Mouse (Mus musculus) heart, embryonic 12.5 days (tissue): ENCODE data around the gene Grm5. TPM values are rescaled to one million over a fixed set of nuclear protein-coding genes. Genes with fewer than 3 reads are reported as not detected.

Experiments
- ATAC-seq: fragments of 200-750 bp; cut with Nextera tagmentation; 2 replicates; pipeline ENCODE4 v1.8.0; 2017; ENCODE audit warnings: moderate TSS enrichment, moderate library complexity; ENCODE audit not compliant: insufficient number of reproducible peaks, low FRiP score
- H3K27ac ChIP-seq: fragments of 300-500 bp; sonication (generic); 2 replicates; pipeline ENCODE4 v1.5.1; 2016; ENCODE audit warnings: mild to moderate bottlenecking, moderate library complexity; ENCODE audit not compliant: poor library complexity, severe bottlenecking
- H3K27me3 ChIP-seq: fragments of 300-500 bp; sonication (generic); replicated peaks from 2 replicates; pipeline ENCODE4 v1.6.1; 2016; ENCODE audit warnings: mild to moderate bottlenecking, moderate library complexity
- H3K36me3 ChIP-seq: fragments of 300-500 bp; sonication (generic); 2 replicates; pipeline ENCODE4 v1.6.1; 2016; ENCODE audit warnings: mild to moderate bottlenecking, moderate library complexity
- H3K4me1 ChIP-seq: fragments of 300-500 bp; sonication (generic); replicated peaks from 2 replicates; pipeline ENCODE4 v1.6.1; 2016; ENCODE audit warnings: mild to moderate bottlenecking
- H3K4me2 ChIP-seq: fragments of 300-500 bp; sonication (generic); 2 replicates; pipeline ENCODE4 v1.6.1; 2016; ENCODE audit warnings: mild to moderate bottlenecking, moderate library complexity
- H3K4me3 ChIP-seq: fragments of 300-500 bp; sonication (generic); 2 replicates; pipeline ENCODE4 v1.5.1; 2016; ENCODE audit warnings: mild to moderate bottlenecking
- H3K9ac ChIP-seq: fragments of 300-500 bp; sonication (generic); 2 replicates; pipeline ENCODE4 v1.6.1; 2016; ENCODE audit warnings: mild to moderate bottlenecking, moderate library complexity
- H3K9me3 ChIP-seq: fragments of 300-500 bp; sonication (generic); replicated peaks from 2 replicates; pipeline ENCODE4 v1.6.1; 2016; ENCODE audit warnings: mild to moderate bottlenecking, moderate library complexity
- WGBS: fragments of 180-500 bp; shearing (Covaris S2); methylation state at CpG from one replicate; pipeline ENCODE4 v1.1.7; 2016; 5-methylcytosine and 5-hydroxymethylcytosine counted together
- polyA plus RNA-seq: library from polyadenylated mRNA; unstranded; fragments of >200 nt; fragmentation: Nextera tagmentation; extraction: Ambion mirVana; gene quantifications from 2 replicates; pipeline ENCODE4 v1.2.1, GENCODE M21; 2016

Gene Grm5
- polyA plus RNA-seq, 1 experiment from 2014 or later, result not detected

DNA sequence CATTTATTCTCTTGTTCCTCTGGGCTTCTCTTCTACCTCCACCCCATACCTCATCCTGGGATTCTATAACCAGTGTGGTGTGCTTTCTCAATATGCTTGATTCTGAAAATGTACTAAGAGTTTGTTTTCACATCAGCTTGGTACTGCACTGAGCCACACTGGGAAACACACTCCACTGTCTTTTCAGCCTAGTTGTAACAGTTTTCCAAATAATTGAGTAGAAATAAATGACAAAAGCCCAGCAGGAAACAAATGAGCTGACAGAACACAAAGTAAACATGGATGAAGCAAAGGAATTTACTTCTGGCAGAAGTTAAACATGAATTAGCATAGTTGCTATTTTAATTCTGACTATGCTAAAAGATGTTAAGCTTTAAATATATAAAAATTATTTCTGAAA is 262.1 kb downstream of the Grm5 start:
- no peak overlapping the region for H3K27ac ChIP-seq
- H3K4me1 ChIP-seq, result no peaks in the 10 kb centered on the region
- H3K4me3 ChIP-seq, result no peak overlapping the region
- no peak overlapping the region for H3K4me2 ChIP-seq
- ATAC-seq, result no peak
- no peaks in the 10 kb centered on the region for H3K27me3 ChIP-seq
- no peaks in the 10 kb centered on the region for H3K9me3 ChIP-seq
- no peak overlapping the region for H3K9ac ChIP-seq
- no peaks in the 10 kb centered on the region for H3K36me3 ChIP-seq

DNA sequence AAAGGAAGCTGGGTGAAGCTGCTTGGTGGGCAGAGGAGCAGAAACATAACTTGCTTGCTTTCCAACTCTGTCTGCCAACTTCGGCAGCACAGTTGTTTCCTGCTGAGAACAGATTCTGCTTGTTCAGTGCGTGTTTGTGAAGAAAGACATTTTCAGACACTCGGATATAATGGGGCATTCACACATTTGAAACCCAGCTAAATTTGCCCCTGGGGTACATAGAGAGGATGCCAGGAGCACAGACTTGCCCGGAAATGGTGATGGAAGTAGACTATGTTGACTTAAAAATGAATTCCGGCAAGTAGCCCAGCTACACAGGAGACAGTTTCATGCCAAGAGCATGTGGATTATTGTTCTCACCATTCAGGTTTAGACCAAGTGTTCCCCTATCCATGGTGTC is 342.0 kb downstream of the Grm5 start:
- WGBS, result 58% methylated on average over 5 of the region's 5 CpGs
- no peaks in the 10 kb centered on the region for H3K36me3 ChIP-seq
- no peak for ATAC-seq

DNA sequence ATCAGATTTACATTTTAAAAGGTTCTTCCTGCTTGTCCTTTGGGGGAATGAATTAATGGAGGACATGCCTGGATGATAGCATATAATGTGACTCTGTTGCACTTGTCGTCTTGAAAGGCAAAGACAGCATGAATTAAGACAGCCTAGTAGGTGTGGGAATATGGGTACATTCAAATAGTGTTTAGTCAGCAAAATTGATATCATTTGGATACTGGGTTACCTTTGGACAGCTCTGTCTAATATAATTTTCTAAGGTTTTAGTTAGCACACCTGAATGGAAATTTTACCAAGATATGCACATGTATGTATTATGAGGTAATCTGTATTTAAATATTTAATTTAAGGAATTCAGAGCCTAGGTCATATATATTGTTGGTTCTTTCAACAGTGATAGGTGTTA is 353.4 kb downstream of the Grm5 start:
- ATAC-seq, result no peak
- H3K9me3 ChIP-seq, result no peaks in the 10 kb centered on the region
- no peak overlapping the region for H3K4me3 ChIP-seq
- H3K4me1 ChIP-seq, result no peaks in the 10 kb centered on the region
- no peak overlapping the region for H3K9ac ChIP-seq
- H3K36me3 ChIP-seq, result no peaks in the 10 kb centered on the region
- H3K27me3 ChIP-seq, result no peaks in the 10 kb centered on the region
- H3K4me2 ChIP-seq, result no peak overlapping the region
- WGBS, result 76% methylated on average over 1 of the region's 1 CpGs
- no peak overlapping the region for H3K27ac ChIP-seq

More for the DNA sequence above, 342.0 kb downstream of the Grm5 start:
- Histone ChIP-seq H3K9ac (no peak overlapping the region), H3K9me3 (no peaks in the 10 kb centered on the region), H3K27ac (no peak overlapping the region), H3K27me3 (no peaks in the 10 kb centered on the region), H3K4me1 (no peaks in the 10 kb centered on the region), H3K4me3 (no peak overlapping the region), H3K4me2 (no peak overlapping the region)

DNA sequence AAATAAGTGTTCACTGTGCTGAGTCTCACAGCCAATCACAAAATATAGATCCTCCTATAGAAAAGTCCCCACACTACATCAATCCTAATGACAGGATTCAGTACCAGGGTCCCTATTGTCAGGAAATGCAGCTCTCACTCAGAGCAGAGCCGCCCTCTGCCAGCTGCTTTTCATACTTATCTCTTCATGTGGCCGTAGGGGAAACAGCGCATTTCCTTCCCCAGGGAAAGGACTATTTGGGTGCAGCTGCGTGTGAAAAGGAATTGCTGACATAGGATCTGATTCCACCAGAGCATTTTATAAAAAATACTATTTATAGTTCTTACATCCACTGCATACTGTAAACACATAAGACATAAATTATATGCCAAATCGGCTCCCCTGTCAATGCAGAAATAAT is 354.3 kb downstream of the Grm5 start:
- ATAC-seq, result no peak

DNA sequence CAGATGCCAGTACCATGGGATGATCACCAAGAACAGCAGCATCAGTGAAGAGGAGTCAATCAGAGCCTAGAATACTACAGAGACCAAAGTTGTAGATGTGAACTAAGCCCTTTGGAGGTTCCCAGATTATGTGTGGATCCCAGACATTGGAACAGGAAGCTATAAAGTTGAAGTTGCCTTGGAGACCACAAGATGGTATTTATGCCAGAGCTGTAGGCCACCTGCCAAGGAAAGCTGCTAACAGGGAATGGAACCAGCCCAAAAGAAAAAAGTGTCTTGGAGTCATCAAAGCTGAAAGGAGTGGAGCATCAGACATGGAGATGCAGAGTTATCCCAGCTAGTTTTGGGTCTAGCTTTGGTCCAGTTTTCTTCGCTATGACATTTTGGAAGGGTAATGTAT is 366.2 kb downstream of the Grm5 start:
- Histone ChIP-seq H3K9ac (no peak overlapping the region), H3K4me2 (no peak overlapping the region), H3K9me3 (no peaks in the 10 kb centered on the region), H3K4me3 (no peak overlapping the region), H3K27me3 (no peaks in the 10 kb centered on the region), H3K36me3 (no peaks in the 10 kb centered on the region), H3K4me1 (no peaks in the 10 kb centered on the region), H3K27ac (no peak overlapping the region)
- WGBS, result 82% methylated on average over 1 of the region's 1 CpGs
- no peak for ATAC-seq

More for the DNA sequence above, 354.3 kb downstream of the Grm5 start:
- no peak overlapping the region for H3K9ac ChIP-seq
- no peaks in the 10 kb centered on the region for H3K4me1 ChIP-seq
- no peak overlapping the region for H3K4me3 ChIP-seq
- no peaks in the 10 kb centered on the region for H3K27me3 ChIP-seq
- WGBS, result 27% methylated on average over 5 of the region's 5 CpGs
- no peaks in the 10 kb centered on the region for H3K9me3 ChIP-seq
- no peaks in the 10 kb centered on the region for H3K36me3 ChIP-seq
- H3K27ac ChIP-seq, result no peak overlapping the region
- no peak overlapping the region for H3K4me2 ChIP-seq

DNA sequence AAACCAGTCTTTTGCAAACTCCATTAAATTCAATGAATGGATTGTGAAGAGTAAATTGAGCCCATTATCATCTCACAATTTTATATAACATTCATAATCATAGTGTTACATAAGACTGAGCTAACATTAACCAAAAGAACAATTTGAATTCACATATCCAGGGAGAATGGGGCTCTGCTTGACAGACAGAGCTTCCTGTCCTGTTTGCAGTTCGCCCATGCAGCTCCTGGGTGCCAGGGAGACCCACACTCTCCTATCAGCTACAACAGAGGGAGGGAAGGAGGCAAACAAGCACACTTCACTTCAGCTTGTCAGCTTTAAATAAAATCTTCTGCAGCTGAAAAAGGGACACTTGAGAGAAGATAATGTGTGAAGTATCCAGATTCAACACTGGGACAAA is 389.2 kb downstream of the Grm5 start:
- Histone ChIP-seq H3K9me3 (no peaks in the 10 kb centered on the region), H3K4me1 (no peaks in the 10 kb centered on the region), H3K9ac (no peak overlapping the region), H3K4me3 (no peak overlapping the region), H3K4me2 (no peak overlapping the region), H3K27ac (no peak overlapping the region), H3K36me3 (no peaks in the 10 kb centered on the region), H3K27me3 (no peaks in the 10 kb centered on the region)
- 6% methylated on average over 1 of the region's 1 CpGs for WGBS
- ATAC-seq, result no peak

DNA sequence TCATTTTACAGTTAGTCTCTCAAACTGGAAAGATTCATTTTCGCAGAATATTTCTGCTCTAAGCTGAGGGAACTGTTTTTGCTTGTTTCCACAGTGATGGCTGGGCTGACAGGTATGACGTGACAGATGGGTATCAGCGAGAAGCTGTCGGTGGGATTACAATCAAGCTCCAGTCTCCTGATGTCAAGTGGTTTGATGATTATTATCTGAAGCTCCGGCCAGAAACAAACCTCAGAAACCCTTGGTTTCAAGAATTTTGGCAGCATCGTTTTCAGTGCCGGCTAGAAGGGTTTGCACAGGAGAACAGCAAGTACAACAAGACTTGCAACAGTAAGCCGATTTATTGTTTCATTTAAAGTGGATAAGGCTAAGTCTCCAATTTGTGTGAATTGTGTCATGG is 391.1 kb downstream of the Grm5 start:
- no peak overlapping the region for H3K4me3 ChIP-seq
- no peaks in the 10 kb centered on the region for H3K4me1 ChIP-seq
- ATAC-seq, result no peak
- H3K9ac ChIP-seq, result no peak overlapping the region
- no peaks in the 10 kb centered on the region for H3K36me3 ChIP-seq
- no peak overlapping the region for H3K27ac ChIP-seq
- no peak overlapping the region for H3K4me2 ChIP-seq
- WGBS, result 72% methylated on average over 8 of the region's 8 CpGs
- no peaks in the 10 kb centered on the region for H3K9me3 ChIP-seq
- no peaks in the 10 kb centered on the region for H3K27me3 ChIP-seq

DNA sequence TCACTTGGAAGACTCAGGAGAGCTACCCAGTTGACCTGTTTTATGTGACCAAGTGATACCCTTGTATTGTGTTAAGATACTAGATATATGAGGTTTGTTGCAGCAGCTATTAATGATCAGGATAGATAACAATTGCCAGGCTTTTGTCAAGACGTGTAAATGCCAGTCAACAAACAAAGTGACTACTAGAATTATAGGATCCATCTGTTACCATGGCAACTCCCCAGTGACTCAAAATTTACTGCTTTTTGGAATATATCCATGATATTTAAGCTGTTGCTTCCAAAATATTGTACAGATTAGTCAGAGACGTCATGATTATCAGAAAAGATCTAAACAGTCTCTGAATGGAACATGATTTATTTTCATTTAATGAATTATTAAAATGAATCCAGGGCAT is 399.5 kb downstream of the Grm5 start:
- no peaks in the 10 kb centered on the region for H3K9me3 ChIP-seq
- no peak for ATAC-seq
- WGBS, result 72% methylated on average over 2 of the region's 2 CpGs

DNA sequence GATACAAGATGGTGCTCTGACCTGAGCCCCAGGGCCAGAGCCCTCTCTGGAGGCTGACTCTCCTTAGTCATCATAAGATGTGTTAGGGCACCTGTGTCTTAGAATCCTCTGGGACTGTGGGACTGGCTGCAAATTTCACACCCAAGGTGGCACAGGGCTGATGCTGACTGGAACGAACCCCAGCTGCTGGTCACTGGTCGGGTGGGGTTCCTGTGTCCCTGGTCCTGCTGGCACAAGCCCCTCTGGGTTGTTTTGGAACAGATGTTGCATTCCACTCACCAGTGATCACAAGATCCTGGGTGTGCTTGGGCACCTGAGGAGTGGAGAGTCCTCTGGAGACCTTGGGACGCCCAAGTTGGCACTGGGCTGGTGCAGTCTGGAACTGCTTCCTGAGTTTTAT is 430.5 kb downstream of the Grm5 start:
- no peak overlapping the region for H3K9ac ChIP-seq
- ATAC-seq, result no peak

More for the DNA sequence above, 399.5 kb downstream of the Grm5 start:
- Histone ChIP-seq H3K4me1 (no peaks in the 10 kb centered on the region), H3K27me3 (no peaks in the 10 kb centered on the region), H3K27ac (no peak overlapping the region), H3K9ac (no peak overlapping the region), H3K4me3 (no peak overlapping the region), H3K36me3 (no peaks in the 10 kb centered on the region), H3K4me2 (no peak overlapping the region)

DNA sequence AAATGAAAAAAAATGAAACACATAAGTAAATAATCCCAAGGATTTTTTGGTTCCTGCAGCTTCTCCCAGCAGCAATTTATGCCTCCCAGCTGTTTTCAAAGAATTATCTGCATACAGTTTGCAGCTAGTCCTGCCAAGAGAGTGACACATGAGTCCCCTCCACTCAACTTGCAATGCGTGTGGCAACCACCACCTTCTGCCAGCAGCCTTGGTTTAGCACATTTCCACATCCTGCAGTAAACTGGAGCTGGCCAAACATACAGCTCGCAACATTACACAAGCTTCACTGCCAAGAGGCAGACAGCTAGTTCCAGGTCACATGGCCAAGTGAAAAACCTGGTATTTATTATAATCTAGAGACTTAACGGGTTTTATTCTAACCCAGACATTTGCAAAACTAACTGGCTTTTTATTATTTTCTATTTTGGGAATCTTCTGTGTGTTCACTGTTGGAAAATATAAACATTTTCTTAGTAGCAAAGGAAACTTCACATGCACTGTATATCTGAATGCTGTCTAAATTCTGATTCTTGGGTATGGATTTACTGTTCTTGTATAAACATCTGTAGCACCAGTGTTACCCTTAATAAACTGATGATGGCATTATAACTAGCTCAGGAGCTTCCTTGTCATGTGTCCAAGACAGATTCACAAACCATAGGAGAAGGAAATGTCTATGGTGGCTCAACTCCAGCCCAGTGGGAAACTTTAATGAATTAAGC is 443.6 kb downstream of the Grm5 start:
- Histone ChIP-seq H3K27ac (no peak overlapping the region), H3K36me3 (no peaks in the 10 kb centered on the region), H3K4me2 (no peak overlapping the region), H3K27me3 (no peaks in the 10 kb centered on the region), H3K9ac (no peak overlapping the region), H3K4me3 (no peak overlapping the region), H3K4me1 (no peaks in the 10 kb centered on the region), H3K9me3 (no peaks in the 10 kb centered on the region)
- WGBS, result 68% methylated on average over 3 of the region's 3 CpGs
- no peak for ATAC-seq

More for the DNA sequence above, 430.5 kb downstream of the Grm5 start:
- Histone ChIP-seq H3K4me2 (no peak overlapping the region), H3K27ac (no peak overlapping the region), H3K9me3 (no peaks in the 10 kb centered on the region), H3K4me3 (no peak overlapping the region), H3K27me3 (no peaks in the 10 kb centered on the region), H3K36me3 (no peaks in the 10 kb centered on the region), H3K4me1 (no peaks in the 10 kb centered on the region)
- WGBS, result 74% methylated on average over 3 of the region's 3 CpGs

DNA sequence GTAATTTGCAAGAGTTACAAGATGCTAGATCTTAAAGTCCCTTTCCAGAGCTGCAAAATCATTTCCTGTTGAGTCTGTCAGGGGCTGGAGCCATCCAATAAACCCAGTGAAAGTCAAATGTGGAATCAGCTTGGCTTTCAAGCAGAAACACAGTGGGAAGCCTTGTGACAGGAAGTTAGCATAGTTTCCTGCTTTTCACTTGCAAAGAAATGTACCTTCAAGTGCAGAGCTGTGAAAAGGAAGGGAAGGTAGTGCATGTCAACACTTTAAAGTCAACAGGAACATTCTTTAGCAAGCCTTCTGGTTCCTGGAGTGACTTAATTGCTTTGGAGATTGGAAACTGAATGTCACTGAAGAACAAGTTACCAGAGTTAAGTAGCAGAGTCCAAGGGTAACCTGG is 463.4 kb downstream of the Grm5 start:
- ATAC-seq, result no peak
- no peaks in the 10 kb centered on the region for H3K36me3 ChIP-seq
- no peak overlapping the region for H3K4me3 ChIP-seq
- H3K4me1 ChIP-seq, result no peaks in the 10 kb centered on the region
- no peak overlapping the region for H3K9ac ChIP-seq
- no peak overlapping the region for H3K4me2 ChIP-seq
- H3K27me3 ChIP-seq, result no peaks in the 10 kb centered on the region
- no peaks in the 10 kb centered on the region for H3K9me3 ChIP-seq
- H3K27ac ChIP-seq, result no peak overlapping the region

DNA sequence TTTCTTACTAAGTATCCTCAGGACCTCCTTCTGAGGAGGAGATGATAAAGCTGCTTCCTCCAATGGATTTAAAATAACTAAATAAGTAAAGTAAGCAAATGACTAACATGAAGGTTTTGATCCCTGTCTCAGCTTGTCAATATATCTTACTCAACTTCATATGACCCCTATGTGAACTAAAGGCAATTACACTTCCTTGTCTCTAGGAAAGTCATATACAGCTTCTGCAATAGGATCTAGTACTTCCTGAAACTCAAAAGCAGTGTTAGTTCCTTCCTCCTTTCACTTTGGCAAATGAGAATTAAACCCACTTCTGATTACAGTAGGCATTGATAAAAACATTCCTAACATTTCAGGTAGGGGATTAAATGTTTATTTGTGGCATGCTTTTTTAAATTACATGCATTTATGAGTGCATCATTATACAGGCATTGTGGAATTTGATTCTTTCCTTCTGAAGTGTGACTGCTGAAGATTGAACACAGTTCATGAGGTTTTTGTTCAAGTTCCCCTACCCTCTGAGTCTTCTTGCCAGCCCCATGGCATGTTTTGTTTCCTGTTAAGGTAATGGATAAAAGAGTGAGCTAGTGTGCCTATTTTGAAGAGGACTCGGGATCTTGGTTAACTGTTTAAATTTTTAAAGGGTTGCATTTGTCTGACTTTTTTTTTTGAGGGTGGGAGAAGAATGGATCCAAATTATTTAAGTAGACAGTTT is 470.4 kb downstream of the Grm5 start:
- H3K4me1 ChIP-seq, result no peaks in the 10 kb centered on the region
- WGBS, result 69% methylated on average over 1 of the region's 1 CpGs
- no peaks in the 10 kb centered on the region for H3K9me3 ChIP-seq
- no peak overlapping the region for H3K27ac ChIP-seq
- H3K4me3 ChIP-seq, result no peak overlapping the region
- ATAC-seq, result no peak
- H3K27me3 ChIP-seq, result no peaks in the 10 kb centered on the region
- H3K9ac ChIP-seq, result no peak overlapping the region
- no peaks in the 10 kb centered on the region for H3K36me3 ChIP-seq
- no peak overlapping the region for H3K4me2 ChIP-seq
